Mouse (Mus musculus): ENCODE measurements around the gene Prdm4.

Prdm4 gene

DNA sequence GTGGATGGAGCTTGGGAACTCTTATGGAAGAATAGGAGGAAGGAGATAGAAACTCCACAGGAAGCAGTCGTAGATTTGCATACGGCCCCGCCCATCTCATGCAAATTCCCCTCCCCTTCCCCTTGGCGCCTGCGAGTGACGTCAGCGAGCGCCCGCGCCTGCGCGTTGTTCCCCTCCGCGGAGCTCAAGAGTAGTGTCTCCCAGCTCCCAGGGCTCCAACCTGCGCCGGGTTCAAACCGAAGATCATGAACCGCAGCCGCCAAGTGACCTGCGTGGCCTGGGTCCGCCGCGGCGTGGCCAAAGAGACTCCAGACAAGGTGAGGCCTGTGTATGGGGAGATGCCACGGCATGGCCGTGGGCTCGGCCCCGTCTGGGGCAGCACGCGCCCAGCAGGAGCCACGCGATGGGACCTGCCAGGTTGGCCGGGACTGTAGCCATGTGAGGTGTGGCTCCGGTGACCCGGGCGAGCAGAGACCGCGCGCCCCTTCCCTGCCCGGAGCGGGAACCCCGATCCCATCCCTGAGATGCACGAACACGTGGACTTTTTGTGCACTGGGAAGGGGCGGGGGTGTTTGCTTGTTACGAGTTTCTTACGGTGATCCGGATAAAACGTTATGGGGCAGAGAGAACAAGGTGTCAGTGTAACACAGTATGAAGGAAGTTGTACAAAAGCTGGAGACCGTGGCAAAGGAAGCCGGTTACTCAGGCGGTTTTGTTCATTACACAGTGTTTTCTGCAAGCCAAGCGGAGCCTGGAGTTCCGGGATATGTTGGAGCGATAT lies 45.1 kb downstream of the Prdm4 start:
- peak; percentile 91 for DNase-seq (ENCODE audit: low read depth)

DNA sequence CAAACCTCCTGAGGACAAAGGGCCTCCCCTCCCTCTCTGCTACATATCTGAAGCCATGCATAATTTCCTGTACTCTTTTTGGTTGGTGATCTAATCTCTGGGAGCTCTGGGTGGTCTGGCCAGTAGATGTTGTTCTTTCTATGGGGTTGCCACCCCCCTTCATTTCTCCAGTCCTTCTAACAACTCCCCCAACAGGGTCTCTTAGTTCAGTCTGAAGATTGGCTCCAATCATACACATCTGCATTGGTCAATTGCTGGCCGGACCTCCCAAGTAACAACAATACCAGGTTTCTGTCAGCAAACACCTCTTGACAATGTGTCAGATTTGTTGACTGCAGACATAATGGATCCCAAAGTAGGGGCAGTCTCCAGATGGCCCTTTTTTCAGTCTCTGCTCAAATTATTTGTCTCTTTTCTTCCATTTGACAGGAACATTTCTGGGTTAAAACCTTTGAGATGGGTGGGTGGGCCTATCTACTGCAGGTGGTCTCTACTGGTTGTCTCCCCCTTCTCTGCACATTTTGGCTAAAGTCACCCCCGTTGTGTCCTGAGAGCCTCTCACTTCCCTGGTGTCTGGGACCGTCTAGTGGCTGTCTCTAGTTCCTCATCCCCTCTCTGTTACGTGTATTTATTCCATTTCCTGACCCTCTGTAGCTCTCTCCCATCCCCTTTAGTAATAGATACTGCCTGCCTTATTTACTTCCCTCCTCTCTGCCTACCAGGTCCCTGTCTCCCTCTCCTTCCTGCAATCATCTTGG lies 70.7 kb downstream of the Prdm4 start:
- DNase-seq (ENCODE audit: low read depth): no peak

Data from 416B (cell line).